Mouse (Mus musculus) forebrain, embryonic 10.5 days (tissue): ENCODE results near the gene Mrps18a. TPM values are rescaled to one million over a fixed set of nuclear protein-coding genes. Genes with fewer than 3 reads are reported as not detected.
A peak's percentile ranks its signal among the peaks of the same experiment; 100 is the strongest.

ENCODE experiments used
- DNase-seq: peaks from one replicate; pipeline ENCODE4 v3.0.0-alpha.2; 2017; ENCODE audit warnings: low spot score; ENCODE audit errors: extremely low spot score
- H3K27ac ChIP-seq: fragments of 300-500 bp; sonication (generic); 2 replicates; pipeline ENCODE4 v1.5.1; 2016; ENCODE audit warnings: mild to moderate bottlenecking
- H3K27me3 ChIP-seq: fragments of 300-500 bp; sonication (generic); 2 replicates; pipeline ENCODE4 v1.6.1; 2016; ENCODE audit warnings: mild to moderate bottlenecking; ENCODE audit not compliant: poor library complexity, severe bottlenecking
- H3K36me3 ChIP-seq: fragments of 300-500 bp; sonication (generic); replicated peaks from 2 replicates; pipeline ENCODE4 v1.6.1; 2016; ENCODE audit warnings: mild to moderate bottlenecking, moderate library complexity
- H3K4me1 ChIP-seq: fragments of 300-500 bp; sonication (generic); 2 replicates; pipeline ENCODE4 v1.6.1; 2016
- H3K4me3 ChIP-seq: fragments of 300-500 bp; sonication (generic); 2 replicates; pipeline ENCODE4 v1.5.1; 2016; ENCODE audit warnings: mild to moderate bottlenecking, moderate library complexity
- H3K9me3 ChIP-seq: fragments of 300-500 bp; sonication (generic); 2 replicates; pipeline ENCODE4 v1.6.1; 2016; ENCODE audit warnings: mild to moderate bottlenecking, moderate library complexity
- WGBS: fragments of 180-500 bp; shearing (Covaris S2); methylation state at CpG from one replicate; pipeline ENCODE4 v1.1.7; 2016; 5-methylcytosine and 5-hydroxymethylcytosine counted together
- polyA plus RNA-seq: library from polyadenylated mRNA; unstranded; fragments of >200 nt; fragmentation: Nextera tagmentation; extraction: Ambion mirVana; gene quantifications from 2 replicates; pipeline ENCODE4 v1.2.1, GENCODE M21; 2016

The Mrps18a gene
- polyA plus RNA-seq, 1 experiment from 2014 or later = 152 TPM

DNA sequence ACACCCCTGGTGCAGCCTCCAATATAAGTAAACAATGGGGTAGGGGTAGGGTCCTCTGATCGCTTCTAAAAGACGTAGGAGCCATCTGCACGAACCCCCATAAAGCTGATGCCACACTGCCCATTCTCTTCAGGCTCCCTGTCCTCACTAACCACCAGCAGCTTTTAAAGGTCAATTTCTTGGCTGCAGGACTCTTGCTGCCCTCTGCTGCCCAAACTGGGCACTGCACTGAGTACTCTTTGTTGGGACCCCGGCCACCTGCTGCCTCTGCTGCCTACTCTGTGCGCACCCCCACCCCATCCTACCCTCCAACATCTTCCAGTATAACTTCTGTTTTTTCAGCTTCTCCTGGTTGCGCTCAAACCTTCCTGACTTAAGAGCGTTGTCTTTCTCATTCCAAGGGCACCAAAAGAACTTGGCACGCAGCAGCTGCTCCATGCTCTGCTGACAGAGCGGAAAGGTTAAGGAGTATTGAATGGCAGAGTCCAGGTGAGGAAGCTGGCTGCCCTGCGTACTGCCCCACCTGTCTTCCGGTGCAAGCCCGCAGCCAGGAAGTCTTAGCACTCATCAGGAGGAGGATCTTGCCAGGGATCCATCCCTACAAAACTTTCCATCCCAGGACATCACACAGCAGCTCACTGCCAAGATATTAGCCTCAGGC is 21.4 kb downstream of the Mrps18a start:
- no peak overlapping the region for H3K27ac ChIP-seq
- H3K27me3 ChIP-seq = peaks cover 7% of the 10 kb centered on the region; the same call in 1 of the 2 replicates
- H3K36me3 ChIP-seq = peaks cover 40% of the 10 kb centered on the region
- H3K9me3 ChIP-seq = no peaks in the 10 kb centered on the region
- no peak overlapping the region; the same call in 1 of the 2 replicates for H3K4me3 ChIP-seq
- peak; percentile 76 for DNase-seq
- H3K4me1 ChIP-seq = peaks cover 7% of the 10 kb centered on the region
- WGBS = 16% methylated on average over 12 of the region's 12 CpGs

DNA sequence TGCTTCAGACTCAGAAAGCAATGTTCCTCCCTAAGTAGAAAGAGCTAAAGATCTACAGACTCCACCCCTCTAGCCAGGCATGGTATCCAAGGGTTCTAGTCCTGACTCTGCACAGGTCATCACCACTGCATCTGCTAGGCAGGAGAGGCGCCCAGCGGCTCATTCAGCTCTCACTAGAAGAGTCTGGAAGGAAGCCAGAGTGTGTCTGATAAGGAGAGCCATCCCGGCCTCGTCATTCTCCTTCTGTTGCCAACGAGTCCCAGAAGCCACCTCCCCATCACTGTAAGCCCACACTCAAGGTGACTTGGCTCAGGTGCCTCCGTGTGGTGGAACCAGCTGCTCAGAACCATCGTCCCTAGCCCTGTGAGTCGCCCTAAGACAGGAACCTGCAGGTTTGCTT is 22.1 kb downstream of the Mrps18a start:
- H3K27me3 ChIP-seq = peaks cover 7% of the 10 kb centered on the region; the same call in 1 of the 2 replicates
- peaks cover 33% of the 10 kb centered on the region for H3K36me3 ChIP-seq
- 82% methylated on average over 8 of the region's 8 CpGs for WGBS
- no peak overlapping the region for H3K27ac ChIP-seq
- DNase-seq = no peak
- peaks cover 7% of the 10 kb centered on the region for H3K4me1 ChIP-seq
- no peaks in the 10 kb centered on the region for H3K9me3 ChIP-seq
- H3K4me3 ChIP-seq = no peak overlapping the region

DNA sequence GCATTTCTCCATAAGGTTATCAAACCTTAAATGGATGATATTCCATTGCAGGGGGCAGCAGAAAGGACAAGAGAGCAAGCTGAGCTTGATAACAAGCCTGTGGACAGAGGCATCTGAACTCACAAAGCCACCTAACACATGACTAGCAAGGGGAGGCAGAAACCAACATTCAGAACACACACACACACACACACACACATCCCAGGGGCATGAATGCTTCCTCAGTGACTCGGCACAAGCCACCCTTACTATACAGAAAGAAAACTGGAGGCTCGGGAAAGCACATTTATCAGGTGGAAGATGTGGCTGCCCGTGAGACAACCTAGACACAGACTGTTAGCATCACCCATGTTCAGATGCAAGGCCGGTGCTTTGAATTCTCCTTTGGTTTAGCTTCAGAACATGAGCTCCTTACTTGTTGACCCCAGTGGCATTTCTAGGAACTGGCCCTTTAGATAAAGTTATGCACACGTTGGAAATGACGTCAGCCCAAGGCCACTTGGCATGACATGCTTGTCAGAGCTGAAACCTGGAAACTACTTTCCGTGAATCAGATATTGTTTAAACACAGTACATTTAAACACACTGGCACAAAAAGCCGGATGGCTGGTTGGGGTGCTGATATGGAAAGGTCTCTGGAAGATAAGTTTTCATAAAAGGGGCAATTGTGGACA is 27.9 kb downstream of the Mrps18a start:
- H3K4me3 ChIP-seq = no peak overlapping the region
- no peak for DNase-seq
- WGBS = 85% methylated on average over 8 of the region's 8 CpGs
- H3K36me3 ChIP-seq = 0 out of 2 replicates have a peak, but pooled peaks cover 5% of the 10 kb centered on the region
- H3K27ac ChIP-seq = no peak overlapping the region
- peaks cover 8% of the 10 kb centered on the region for H3K4me1 ChIP-seq
- peaks cover 11% of the 10 kb centered on the region for H3K27me3 ChIP-seq
- H3K9me3 ChIP-seq = no peaks in the 10 kb centered on the region

DNA sequence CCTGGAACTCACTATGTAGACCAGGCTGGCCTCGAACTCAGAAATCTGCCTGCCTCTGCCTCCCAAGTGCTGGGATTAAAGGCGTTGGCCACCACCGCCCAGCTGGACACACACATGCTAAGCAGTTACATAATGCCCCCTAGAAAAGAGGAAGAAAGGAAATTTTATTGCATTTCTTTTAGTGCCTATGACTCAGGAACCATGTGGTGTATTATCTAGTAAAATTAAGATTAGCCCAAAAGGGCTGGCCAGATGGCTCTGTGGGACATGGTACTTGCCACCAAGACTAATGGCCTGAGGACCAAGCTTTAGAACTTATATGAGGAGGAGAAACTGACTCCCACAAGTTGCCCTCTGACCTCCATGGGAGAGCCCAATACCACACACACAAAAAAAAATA is 29.1 kb downstream of the Mrps18a start:
- Histone ChIP-seq H3K4me3 (no peak overlapping the region), H3K27ac (no peak overlapping the region), H3K27me3 (peaks cover 12% of the 10 kb centered on the region), H3K36me3 (0 out of 2 replicates have a peak, but pooled peaks cover 5% of the 10 kb centered on the region), H3K4me1 (peaks cover 19% of the 10 kb centered on the region), H3K9me3 (no peaks in the 10 kb centered on the region)
- WGBS = 87% methylated on average over 3 of the region's 3 CpGs
- DNase-seq = no peak

DNA sequence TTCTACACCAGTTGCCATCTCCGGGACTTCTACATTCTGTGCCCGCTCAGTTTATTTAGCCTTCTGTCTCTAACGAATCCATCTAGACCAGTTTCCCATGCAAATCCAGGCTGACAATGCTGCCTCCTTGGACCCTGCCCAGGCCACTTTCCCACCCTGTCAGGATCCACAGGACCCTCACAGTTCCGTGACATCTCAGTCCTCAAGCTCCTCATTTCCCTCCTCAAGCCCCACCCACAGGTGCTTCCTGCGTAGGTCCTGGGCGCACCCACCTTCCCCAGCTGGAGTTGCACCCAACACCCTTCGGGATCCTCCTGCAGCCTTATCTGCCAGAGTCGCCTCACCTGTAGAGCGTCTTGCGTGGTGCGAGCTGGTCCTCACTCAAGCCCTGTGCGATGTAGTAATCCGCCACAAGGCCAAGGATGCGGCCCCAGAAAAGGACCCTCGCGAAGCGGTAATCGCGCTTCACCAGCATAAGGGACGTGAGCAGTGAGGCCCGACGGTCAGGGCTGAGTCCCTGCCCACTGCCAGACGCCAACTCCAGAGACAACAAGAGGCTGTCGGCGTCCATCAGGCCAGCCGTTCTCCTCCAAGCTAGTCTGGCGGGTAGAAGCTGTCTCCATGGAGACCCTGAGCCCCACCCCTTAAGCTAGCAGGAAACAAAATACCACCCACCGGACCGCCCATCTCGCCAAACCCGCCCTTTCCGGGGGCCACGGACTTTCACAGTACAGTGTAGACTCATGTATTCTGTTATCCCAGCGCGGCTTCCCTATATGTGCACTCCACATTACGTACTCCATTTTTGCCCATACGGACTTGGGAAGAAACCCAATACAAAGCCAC is 33.0 kb downstream of the Mrps18a start, which contains the start of gene Rsph9:
Rsph9 (minus strand) TSS at position 639 of the 846 bp plus-strand sequence.
- H3K9me3 ChIP-seq = no peaks in the 10 kb centered on the region
- H3K4me3 ChIP-seq = peak within 1 kb of the TSS; percentile 61
- H3K27me3 ChIP-seq = peaks cover 12% of the 10 kb centered on the region
- peaks cover 19% of the 10 kb centered on the region for H3K4me1 ChIP-seq
- peaks cover 36% of the 10 kb centered on the region for H3K36me3 ChIP-seq
- WGBS = 7% methylated on average over 37 of the region's 37 CpGs
- H3K27ac ChIP-seq = peak within 1 kb of the TSS; percentile 78
- peak; percentile 79 for DNase-seq

DNA sequence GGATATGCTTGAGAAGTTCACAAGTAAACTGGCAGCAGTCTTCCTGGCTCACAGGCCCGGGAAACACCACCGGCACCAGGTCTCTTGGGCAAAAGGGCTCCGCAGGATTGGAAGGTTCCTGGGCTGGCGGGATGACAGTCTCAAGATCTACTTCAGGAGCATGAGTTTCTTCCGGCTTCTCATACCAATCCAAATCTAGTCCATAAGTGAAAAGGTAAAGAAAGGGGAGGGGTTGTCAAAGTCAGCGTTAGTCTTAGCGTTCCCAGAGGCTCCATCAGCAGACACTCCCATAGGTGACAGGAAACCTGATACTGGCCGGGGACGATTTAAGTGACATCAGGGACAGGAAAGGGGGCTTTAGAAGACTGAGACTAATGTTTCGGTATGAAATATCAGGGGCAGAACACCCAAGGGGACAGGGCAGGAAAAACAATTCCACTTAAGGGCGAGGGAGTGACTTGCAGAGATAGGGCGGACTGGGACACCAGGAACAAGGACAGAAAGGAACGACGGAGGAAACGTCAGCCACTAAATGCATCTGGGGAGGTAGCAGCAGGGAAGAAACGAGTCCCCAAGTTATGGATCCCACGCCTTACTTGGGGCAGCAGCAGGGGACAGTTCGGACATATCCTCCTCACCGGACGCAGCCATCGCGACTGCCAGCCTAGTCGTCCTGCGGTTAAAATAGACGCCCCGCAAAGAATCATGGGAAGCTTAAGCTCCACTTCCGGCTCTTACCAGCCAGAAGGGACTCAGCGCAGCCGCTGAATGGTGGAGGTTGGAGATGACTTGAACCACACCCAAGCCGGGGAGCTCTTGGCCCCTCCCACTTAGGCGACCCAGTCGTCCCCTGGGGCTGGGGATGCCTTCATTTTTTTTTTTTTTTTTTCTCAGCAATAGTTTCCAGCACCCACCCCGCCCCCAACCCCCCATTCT is 42.3 kb downstream of the Mrps18a start, which contains the start of gene Mad2l1bp:
Mad2l1bp (minus strand) TSS at position 707 of the 936 bp plus-strand sequence.
- DNase-seq = peak; percentile 85
- WGBS = 10% methylated on average over 33 of the region's 33 CpGs
- Histone ChIP-seq H3K27me3 (no peaks in the 10 kb centered on the region), H3K9me3 (no peaks in the 10 kb centered on the region), H3K4me1 (peaks cover 17% of the 10 kb centered on the region), H3K36me3 (peaks cover 25% of the 10 kb centered on the region), H3K27ac (peak within 1 kb of the TSS; percentile 89), H3K4me3 (peak within 1 kb of the TSS; percentile 80)

DNA sequence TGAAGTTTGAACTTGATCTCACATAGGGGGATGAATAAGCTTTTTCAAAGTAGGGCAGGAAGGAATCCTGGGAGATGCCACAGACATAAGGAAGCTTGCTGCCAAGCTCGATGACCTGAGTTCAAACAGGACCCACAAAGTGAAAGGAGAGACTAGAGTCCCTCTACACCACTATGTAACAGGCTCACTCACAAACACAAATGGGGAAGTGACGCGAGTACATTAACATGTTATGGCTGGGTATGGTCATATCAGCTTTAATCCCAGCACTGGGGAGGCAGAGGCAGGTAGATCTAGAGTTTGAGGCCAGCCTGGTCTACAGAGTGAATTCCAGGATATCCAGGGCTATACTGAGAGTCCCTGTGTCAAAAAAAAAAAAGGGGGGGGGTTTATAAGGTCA is 43.5 kb downstream of the Mrps18a start:
- Histone ChIP-seq H3K4me1 (peaks cover 17% of the 10 kb centered on the region), H3K27ac (no peak overlapping the region), H3K36me3 (peaks cover 13% of the 10 kb centered on the region), H3K9me3 (no peaks in the 10 kb centered on the region), H3K27me3 (no peaks in the 10 kb centered on the region), H3K4me3 (no peak overlapping the region)
- WGBS = 95% methylated on average over 3 of the region's 3 CpGs
- DNase-seq = no peak

DNA sequence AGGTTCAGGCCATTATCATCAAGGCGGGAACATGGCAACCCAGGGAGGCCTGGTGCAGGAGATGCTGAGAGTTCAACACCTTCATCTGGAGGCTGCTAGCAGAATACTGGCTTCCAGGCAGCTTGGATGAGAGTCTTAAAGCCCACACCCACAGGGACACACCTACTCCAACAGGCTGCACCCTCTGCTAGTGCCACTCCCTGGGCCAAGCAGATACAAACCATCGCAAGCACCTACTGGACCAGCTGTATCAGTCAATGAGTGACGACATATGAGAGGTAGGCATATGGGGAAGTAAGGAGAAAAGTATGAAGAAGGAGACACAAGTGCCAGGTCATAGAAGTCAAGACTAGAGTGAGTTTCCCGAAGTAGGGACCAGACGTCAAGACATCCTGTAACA is 45.9 kb downstream of the Mrps18a start:
- Histone ChIP-seq H3K4me1 (peaks cover 30% of the 10 kb centered on the region), H3K4me3 (no peak overlapping the region), H3K36me3 (peaks cover 2% of the 10 kb centered on the region), H3K27me3 (no peaks in the 10 kb centered on the region), H3K27ac (no peak overlapping the region), H3K9me3 (no peaks in the 10 kb centered on the region)
- 84% methylated on average over 5 of the region's 5 CpGs for WGBS
- DNase-seq = no peak

DNA sequence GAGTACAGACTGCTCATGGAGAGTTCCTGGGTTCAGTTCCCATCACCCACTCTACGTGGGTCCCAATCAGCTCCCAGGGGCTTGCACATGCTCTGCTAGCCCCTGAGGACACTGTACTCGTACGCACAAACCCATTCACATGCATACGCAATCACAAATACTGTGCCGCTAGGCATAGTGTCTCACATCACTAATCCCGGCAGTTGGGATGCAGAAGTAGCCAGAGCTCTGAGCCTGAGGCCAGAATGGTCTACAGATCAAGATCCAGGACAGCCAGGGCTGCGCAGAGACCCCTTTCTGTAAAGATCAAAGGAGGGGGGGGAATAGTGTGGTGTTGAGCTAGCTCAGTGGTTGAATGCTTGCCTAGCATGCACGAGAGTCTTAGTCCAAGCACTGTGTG is 46.3 kb downstream of the Mrps18a start:
- H3K27me3 ChIP-seq = no peaks in the 10 kb centered on the region
- peaks cover 34% of the 10 kb centered on the region for H3K4me1 ChIP-seq
- no peaks in the 10 kb centered on the region for H3K36me3 ChIP-seq
- no peak overlapping the region for H3K4me3 ChIP-seq
- no peak overlapping the region for H3K27ac ChIP-seq
- no peak for DNase-seq
- 89% methylated on average over 8 of the region's 8 CpGs for WGBS
- H3K9me3 ChIP-seq = no peaks in the 10 kb centered on the region

DNA sequence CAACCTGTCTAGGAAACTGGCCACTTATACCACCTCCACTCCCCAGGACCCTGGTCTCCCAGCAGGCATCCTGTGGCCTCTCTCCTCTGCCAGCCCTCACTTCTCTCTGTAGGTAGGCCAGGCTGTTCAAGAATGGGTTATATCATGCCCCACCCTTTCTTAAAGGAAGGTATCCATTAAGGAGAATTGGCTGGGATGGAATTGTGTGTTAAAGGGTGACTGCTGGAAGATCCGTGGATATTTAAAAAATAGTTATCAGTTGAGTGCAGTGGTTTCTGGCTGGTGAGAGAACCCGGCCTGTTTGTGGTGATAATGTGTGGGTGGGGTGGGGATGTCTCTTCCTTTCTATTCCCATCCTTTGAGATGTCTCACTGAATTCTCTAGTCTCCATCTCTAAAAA is 48.5 kb downstream of the Mrps18a start:
- Histone ChIP-seq H3K9me3 (no peaks in the 10 kb centered on the region), H3K27me3 (no peaks in the 10 kb centered on the region), H3K4me1 (peaks cover 31% of the 10 kb centered on the region), H3K27ac (peak overlapping the region; percentile 92; the same call in 1 of the 2 replicates), H3K4me3 (peak overlapping the region; percentile 88), H3K36me3 (peaks cover 18% of the 10 kb centered on the region)
- WGBS = 65% methylated on average over 2 of the region's 2 CpGs
- no peak for DNase-seq

DNA sequence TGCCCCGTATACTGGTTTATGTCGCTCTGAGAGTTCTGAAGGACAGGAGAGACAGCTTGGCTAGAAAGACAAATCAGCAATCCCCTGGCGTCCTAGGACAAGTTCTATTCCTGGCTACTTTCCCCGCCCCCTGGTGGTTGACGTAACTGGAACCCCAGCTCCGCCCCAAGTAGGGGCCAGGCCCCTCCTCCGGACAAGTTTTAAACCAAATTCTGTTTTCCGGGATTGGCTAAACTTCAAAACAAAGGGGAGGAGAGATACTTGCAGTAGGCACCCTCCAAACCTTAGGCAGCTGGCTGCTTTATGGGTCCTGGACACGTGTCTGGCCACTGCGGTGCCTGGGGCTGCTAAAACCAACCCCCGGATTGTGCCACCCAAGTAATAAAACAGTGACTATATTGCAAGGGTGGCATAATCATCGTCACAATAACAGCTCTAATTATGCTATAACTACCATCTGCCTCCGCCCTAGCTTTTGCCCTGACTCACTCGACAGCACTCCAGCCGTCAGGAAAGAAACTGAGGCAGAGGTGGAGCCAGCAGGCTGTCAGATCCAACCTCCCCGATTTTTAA is 49.4 kb downstream of the Mrps18a start:
- H3K9me3 ChIP-seq = no peaks in the 10 kb centered on the region
- DNase-seq = peak; percentile 85
- peaks cover 31% of the 10 kb centered on the region for H3K4me1 ChIP-seq
- peak overlapping the region; percentile 88 for H3K4me3 ChIP-seq
- peaks cover 28% of the 10 kb centered on the region for H3K36me3 ChIP-seq
- H3K27me3 ChIP-seq = no peaks in the 10 kb centered on the region
- 0% methylated on average over 16 of the region's 16 CpGs for WGBS
- H3K27ac ChIP-seq = peak overlapping the region; percentile 92
